Mouse (Mus musculus) heart, embryonic 13.5 days (tissue): ENCODE results near the gene Clip1. TPM values are rescaled to one million over a fixed set of nuclear protein-coding genes. Genes with fewer than 3 reads are reported as not detected.
A peak's percentile ranks its signal among the peaks of the same experiment; 100 is the strongest.

Experiments
- ATAC-seq: fragments of 200-750 bp; cut with Nextera tagmentation; 2 replicates; pipeline ENCODE4 v1.8.0; 2017; ENCODE audit warnings: moderate TSS enrichment; ENCODE audit not compliant: insufficient number of reproducible peaks, low FRiP score, low TSS enrichment; ENCODE audit errors: extremely low read depth
- H3K27ac ChIP-seq: fragments of 300-500 bp; sonication (generic); replicated peaks from 2 replicates; pipeline ENCODE4 v1.5.1; 2015; ENCODE audit warnings: moderate library complexity, mild to moderate bottlenecking, inconsistent platforms
- H3K27me3 ChIP-seq: fragments of 300-500 bp; sonication (generic); replicated peaks from 2 replicates; pipeline ENCODE4 v1.6.1; 2015; ENCODE audit warnings: mild to moderate bottlenecking, inconsistent platforms
- H3K36me3 ChIP-seq: fragments of 300-500 bp; sonication (generic); 2 replicates; pipeline ENCODE4 v1.6.1; 2015; ENCODE audit warnings: mild to moderate bottlenecking, inconsistent platforms
- H3K4me1 ChIP-seq: fragments of 300-500 bp; sonication (generic); 2 replicates; pipeline ENCODE4 v1.6.1; 2015; ENCODE audit warnings: inconsistent platforms
- H3K4me2 ChIP-seq: fragments of 300-500 bp; sonication (generic); 2 replicates; pipeline ENCODE4 v1.6.1; 2015; ENCODE audit warnings: inconsistent platforms, mild to moderate bottlenecking, moderate library complexity
- H3K4me3 ChIP-seq: fragments of 300-500 bp; sonication (generic); 2 replicates; pipeline ENCODE4 v1.5.1; 2015; ENCODE audit warnings: moderate library complexity, mild to moderate bottlenecking, inconsistent platforms
- H3K9ac ChIP-seq: fragments of 300-500 bp; sonication (generic); 2 replicates; pipeline ENCODE4 v1.6.1; 2015; ENCODE audit warnings: inconsistent platforms, mild to moderate bottlenecking, moderate library complexity
- H3K9me3 ChIP-seq: fragments of 300-500 bp; sonication (generic); 2 replicates; pipeline ENCODE4 v1.6.1; 2016; ENCODE audit warnings: inconsistent platforms
- WGBS: fragments of 180-500 bp; shearing (Covaris S2); methylation state at CpG from one replicate; pipeline ENCODE4 v1.1.7; 2015; ENCODE audit warnings: mixed read lengths; 5-methylcytosine and 5-hydroxymethylcytosine counted together
- polyA plus RNA-seq: library from polyadenylated mRNA; unstranded; fragments of >200 nt; fragmentation: Nextera tagmentation; extraction: Ambion mirVana; gene quantifications from 2 replicates; pipeline ENCODE4 v1.2.1, GENCODE M21; 2015

The Clip1 gene
- polyA plus RNA-seq, 1 experiment from 2014 or later = 48.9 TPM

GRCm38 (mm10) chr5:123696244-123696643, 11.8 kb upstream of the Clip1 start:
- Histone ChIP-seq H3K9me3 (no peaks in the 10 kb centered on the region), H3K4me1 (peaks cover 27% of the 10 kb centered on the region), H3K9ac (no peak overlapping the region), H3K4me2 (no peak overlapping the region), H3K36me3 (peaks cover 39% of the 10 kb centered on the region), H3K4me3 (no peak overlapping the region), H3K27ac (no peak overlapping the region), H3K27me3 (no peaks in the 10 kb centered on the region)
- 92% methylated on average over 7 of the region's 7 CpGs for WGBS
- ATAC-seq = no peak

DNA sequence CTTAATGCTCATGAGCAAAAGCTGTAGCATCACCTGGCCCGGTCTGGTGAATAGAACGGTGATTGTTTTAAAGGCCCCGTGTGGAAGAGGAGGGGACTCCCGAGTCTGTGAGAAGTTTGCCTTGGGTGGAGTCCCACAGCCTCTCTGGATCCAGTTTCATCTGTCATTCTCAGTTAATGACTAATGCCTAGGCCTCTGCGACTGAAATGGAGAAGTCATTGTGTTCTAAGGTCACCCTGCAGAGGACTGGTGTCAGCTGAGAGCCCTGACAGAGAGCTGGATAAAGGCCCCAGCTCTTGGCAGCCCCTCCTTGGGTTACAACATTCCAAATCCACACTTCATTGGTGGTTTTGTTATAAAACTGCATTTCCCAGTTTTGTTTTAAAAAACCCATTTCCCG, 10.1 kb upstream of the Clip1 start:
- H3K4me3 ChIP-seq = no peak overlapping the region
- WGBS = 41% methylated on average over 6 of the region's 6 CpGs
- H3K9me3 ChIP-seq = no peaks in the 10 kb centered on the region
- peak overlapping the region; percentile 79 for H3K27ac ChIP-seq
- H3K9ac ChIP-seq = no peak overlapping the region
- H3K36me3 ChIP-seq = peaks cover 21% of the 10 kb centered on the region
- H3K27me3 ChIP-seq = no peaks in the 10 kb centered on the region
- 0 out of 2 replicates have a peak, but pooled peaks have one; percentile 21 for ATAC-seq
- no peak overlapping the region for H3K4me2 ChIP-seq
- peaks cover 19% of the 10 kb centered on the region for H3K4me1 ChIP-seq

DNA sequence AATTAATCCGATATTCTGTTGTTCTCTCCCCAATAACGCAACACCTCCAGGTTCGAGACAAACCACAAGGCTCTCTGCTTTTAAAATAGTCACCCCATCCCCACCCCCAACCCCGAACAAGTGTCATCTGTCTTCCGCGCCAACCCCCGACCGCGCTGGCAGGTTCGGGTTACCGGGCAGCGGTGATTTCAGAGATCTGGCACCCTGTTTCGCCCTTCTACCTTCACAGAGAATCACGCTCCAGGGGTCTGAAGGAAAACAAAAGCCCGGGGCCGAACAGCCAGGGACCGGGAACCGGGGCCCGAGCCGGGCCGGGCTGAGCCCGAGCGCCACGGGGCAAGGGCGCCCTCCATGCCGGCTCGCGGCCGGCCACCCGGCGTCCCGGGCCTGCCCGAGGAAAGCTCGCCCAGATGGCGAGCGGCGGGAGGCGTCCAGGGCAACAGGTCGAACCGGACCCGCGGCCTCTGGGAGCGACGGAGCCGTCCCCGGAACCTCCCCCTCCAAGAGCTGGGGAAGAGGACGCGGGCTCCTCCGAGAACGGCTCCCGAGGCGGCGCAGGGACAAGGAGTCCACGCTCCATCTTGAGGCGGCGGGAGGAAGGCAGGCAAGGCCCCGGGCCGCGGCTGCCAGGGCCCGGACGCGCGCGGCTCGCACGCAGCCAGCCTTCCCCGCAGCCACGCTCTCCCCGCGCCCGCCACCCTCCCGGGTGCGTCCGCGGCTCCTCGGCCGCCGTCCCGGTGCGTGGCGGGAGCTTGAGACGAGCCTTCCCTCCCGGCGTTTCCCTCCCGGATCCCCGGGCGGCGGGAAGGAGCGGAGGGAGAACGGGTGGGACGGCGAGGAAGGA, 819 bp downstream of the Clip1 start:
- H3K27ac ChIP-seq = peak overlapping the region; percentile 95
- peak; percentile 24; the same call in 1 of the 2 replicates for ATAC-seq
- H3K4me3 ChIP-seq = peak overlapping the region; percentile 96
- no peaks in the 10 kb centered on the region for H3K27me3 ChIP-seq
- peaks cover 44% of the 10 kb centered on the region for H3K4me1 ChIP-seq
- peak overlapping the region; percentile 87 for H3K4me2 ChIP-seq
- under 1% methylated on average over 89 of the region's 92 CpGs for WGBS
- H3K9me3 ChIP-seq = no peaks in the 10 kb centered on the region
- H3K36me3 ChIP-seq = no peaks in the 10 kb centered on the region
- H3K9ac ChIP-seq = peak overlapping the region; percentile 99

- WGBS = 4% methylated on average over 6 of the region's 6 CpGs
- H3K36me3 ChIP-seq = no peaks in the 10 kb centered on the region
- H3K4me3 ChIP-seq = peak overlapping the region; percentile 96
- no peaks in the 10 kb centered on the region for H3K27me3 ChIP-seq
- H3K27ac ChIP-seq = peak overlapping the region; percentile 95
- no peaks in the 10 kb centered on the region for H3K9me3 ChIP-seq
- peak overlapping the region; percentile 87 for H3K4me2 ChIP-seq
- peak overlapping the region; percentile 99 for H3K9ac ChIP-seq
- no peak for ATAC-seq
- H3K4me1 ChIP-seq = peaks cover 44% of the 10 kb centered on the region
Measured at GRCm38 (mm10) chr5:123683043-123683376, 1.4 kb downstream of the Clip1 start.

GRCm38 (mm10) chr5:123682372-123682771, 2.0 kb downstream of the Clip1 start:
- no peak for ATAC-seq
- Histone ChIP-seq H3K36me3 (peaks cover 2% of the 10 kb centered on the region; the same call in 1 of the 2 replicates), H3K27ac (peak overlapping the region; percentile 95), H3K4me2 (peak overlapping the region; percentile 87), H3K4me1 (peaks cover 44% of the 10 kb centered on the region), H3K9me3 (no peaks in the 10 kb centered on the region), H3K9ac (peak overlapping the region; percentile 99), H3K4me3 (peak overlapping the region; percentile 96), H3K27me3 (no peaks in the 10 kb centered on the region)
- 31% methylated on average over 4 of the region's 4 CpGs for WGBS

DNA sequence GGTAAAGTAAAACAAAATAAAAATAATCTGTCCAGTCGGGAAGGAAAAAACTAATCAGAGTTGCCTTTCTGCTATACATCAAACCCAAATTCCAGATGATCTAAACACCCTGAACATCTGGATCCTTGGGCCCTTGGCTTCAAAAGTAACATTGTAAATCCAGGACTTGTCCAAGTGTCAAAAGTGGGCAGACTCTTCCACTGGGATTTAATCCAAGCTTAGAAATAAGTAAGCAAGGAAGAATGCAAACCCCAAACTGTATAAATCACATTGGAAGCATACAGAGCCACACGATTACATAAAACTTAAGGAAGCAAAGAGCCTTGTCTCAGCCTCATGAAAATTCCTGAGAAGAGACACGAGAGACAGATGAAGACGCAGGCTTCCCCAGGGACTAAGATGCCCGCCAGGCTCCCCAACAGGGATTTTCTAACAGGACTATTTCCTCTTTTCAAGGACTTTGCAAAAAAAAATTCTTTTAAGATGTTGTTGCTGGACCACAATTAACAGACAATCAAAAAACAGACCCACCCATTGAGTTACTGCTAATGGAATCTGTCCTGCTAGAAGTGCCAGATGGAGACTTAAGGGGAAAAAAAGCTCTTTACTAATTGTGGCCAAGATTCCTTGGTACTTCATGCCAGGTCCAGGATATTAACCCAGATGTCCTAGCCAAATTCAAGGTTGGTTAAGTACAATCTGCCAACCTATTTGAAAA, 4.7 kb downstream of the Clip1 start:
- 49% methylated on average over 5 of the region's 5 CpGs for WGBS
- ATAC-seq = no peak

GRCm38 (mm10) chr5:123679106-123679505, 5.3 kb downstream of the Clip1 start:
- WGBS = 64% methylated on average over 3 of the region's 3 CpGs
- H3K4me2 ChIP-seq = no peak overlapping the region
- no peaks in the 10 kb centered on the region for H3K27me3 ChIP-seq
- no peaks in the 10 kb centered on the region for H3K9me3 ChIP-seq
- ATAC-seq = no peak
- H3K27ac ChIP-seq = no peak overlapping the region
- H3K36me3 ChIP-seq = peaks cover 7% of the 10 kb centered on the region; the same call in 1 of the 2 replicates
- H3K4me3 ChIP-seq = no peak overlapping the region
- H3K4me1 ChIP-seq = peaks cover 54% of the 10 kb centered on the region
- no peak overlapping the region for H3K9ac ChIP-seq

More for the DNA sequence above, 4.7 kb downstream of the Clip1 start:
- H3K4me2 ChIP-seq = no peak overlapping the region
- peaks cover 50% of the 10 kb centered on the region for H3K4me1 ChIP-seq
- no peaks in the 10 kb centered on the region for H3K9me3 ChIP-seq
- H3K4me3 ChIP-seq = no peak overlapping the region
- H3K36me3 ChIP-seq = peaks cover 7% of the 10 kb centered on the region; the same call in 1 of the 2 replicates
- H3K27me3 ChIP-seq = no peaks in the 10 kb centered on the region
- peak overlapping the region; percentile 21 for H3K27ac ChIP-seq
- no peak overlapping the region for H3K9ac ChIP-seq

DNA sequence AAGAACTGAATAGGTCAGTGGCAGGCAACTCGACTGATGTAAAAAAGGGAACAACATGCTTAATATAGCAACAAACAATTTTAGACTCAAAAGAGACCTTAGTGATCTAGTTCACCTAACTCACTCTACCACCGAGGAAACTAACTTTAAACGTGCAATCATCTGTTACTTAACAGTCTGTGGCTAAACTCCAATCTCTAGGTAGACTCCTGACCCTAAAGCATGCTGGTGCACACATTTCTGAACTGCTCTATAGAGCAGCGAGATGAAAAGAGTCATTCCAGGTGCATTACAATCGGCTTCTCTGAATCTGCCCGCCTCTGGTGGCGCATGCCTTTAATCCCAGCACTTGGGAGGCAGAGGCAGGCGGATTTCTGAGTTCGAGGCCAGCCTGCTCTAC, 8.7 kb downstream of the Clip1 start:
- peaks cover 59% of the 10 kb centered on the region for H3K4me1 ChIP-seq
- H3K36me3 ChIP-seq = peaks cover 7% of the 10 kb centered on the region; the same call in 1 of the 2 replicates
- H3K4me2 ChIP-seq = no peak overlapping the region
- H3K4me3 ChIP-seq = no peak overlapping the region
- no peaks in the 10 kb centered on the region for H3K9me3 ChIP-seq
- ATAC-seq = no peak
- H3K27ac ChIP-seq = peak overlapping the region; percentile 39
- H3K27me3 ChIP-seq = no peaks in the 10 kb centered on the region
- H3K9ac ChIP-seq = no peak overlapping the region
- WGBS = 66% methylated on average over 9 of the region's 9 CpGs

- Histone ChIP-seq H3K9me3 (no peaks in the 10 kb centered on the region), H3K4me2 (no peak overlapping the region), H3K4me3 (no peak overlapping the region), H3K27me3 (no peaks in the 10 kb centered on the region), H3K27ac (peak overlapping the region; percentile 39), H3K4me1 (peaks cover 59% of the 10 kb centered on the region), H3K36me3 (peaks cover 7% of the 10 kb centered on the region; the same call in 1 of the 2 replicates), H3K9ac (no peak overlapping the region)
- WGBS = 5% methylated on average over 3 of the region's 3 CpGs
- ATAC-seq = no peak
Measured at GRCm38 (mm10) chr5:123675221-123675620, 9.2 kb downstream of the Clip1 start.

DNA sequence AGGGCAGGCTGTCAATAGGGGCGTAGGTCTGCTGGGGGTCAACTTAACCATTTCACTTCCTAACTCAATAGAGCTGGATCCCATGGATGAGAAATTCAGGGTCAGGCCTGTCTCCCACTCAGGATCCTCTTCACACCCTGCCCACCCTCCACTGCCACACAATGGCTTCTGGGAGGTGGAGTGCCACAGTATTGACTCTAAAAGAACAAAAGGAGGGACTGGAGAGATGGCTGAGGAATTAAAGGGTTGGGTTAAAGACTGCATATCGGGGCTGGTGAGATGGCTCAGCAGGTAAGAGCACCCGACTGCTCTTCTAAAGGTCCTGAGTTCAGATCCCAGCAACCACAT, 13.0 kb downstream of the Clip1 start:
- peaks cover 78% of the 10 kb centered on the region for H3K4me1 ChIP-seq
- 71% methylated on average over 3 of the region's 3 CpGs for WGBS
- 0 out of 2 replicates have a peak, but pooled peaks cover under 1% of the 10 kb centered on the region for H3K36me3 ChIP-seq
- no peaks in the 10 kb centered on the region for H3K9me3 ChIP-seq
- H3K4me3 ChIP-seq = no peak overlapping the region
- no peak for ATAC-seq
- no peaks in the 10 kb centered on the region for H3K27me3 ChIP-seq
- H3K27ac ChIP-seq = peak overlapping the region; percentile 73
- H3K4me2 ChIP-seq = peak overlapping the region; percentile 52; the same call in 1 of the 2 replicates
- no peak overlapping the region for H3K9ac ChIP-seq

DNA sequence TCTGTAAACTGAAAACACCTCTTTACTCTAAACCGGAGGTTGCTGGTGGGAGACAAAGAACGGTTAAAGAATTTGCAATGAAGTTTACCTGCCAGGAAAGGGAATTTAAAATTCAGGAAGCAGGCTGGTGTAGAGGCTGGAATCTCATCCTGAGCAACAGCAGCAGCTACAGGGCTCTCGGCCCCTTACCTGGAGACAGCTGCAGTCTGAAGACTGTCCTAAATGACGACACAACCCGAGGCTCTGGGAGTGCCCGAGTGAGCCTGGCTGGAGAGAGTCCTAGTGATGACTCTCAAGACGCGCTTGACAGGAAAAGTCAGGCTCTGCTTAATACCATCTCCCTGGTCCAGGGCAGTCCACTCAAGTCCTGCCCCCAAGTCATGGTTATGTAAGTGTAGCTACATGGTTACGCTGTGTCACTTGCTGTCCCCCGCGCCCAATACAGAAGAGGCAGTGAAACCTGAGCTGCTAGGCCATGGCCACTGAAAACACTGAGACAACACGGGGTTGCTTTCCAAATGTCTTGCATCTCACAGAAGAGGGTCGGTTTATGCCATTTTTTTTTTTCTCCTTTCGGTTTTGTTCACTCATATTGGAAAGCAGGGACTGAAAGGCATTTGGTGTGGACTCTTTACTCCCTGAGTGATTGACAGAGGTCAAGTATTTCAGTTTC, 13.5 kb downstream of the Clip1 start:
- Histone ChIP-seq H3K27me3 (no peaks in the 10 kb centered on the region), H3K9ac (peak overlapping the region; percentile 55), H3K27ac (peak overlapping the region; percentile 73), H3K4me3 (0 out of 2 replicates have a peak overlapping the region, but pooled peaks have one; percentile 11), H3K9me3 (no peaks in the 10 kb centered on the region), H3K4me1 (peaks cover 83% of the 10 kb centered on the region), H3K4me2 (peak overlapping the region; percentile 52), H3K36me3 (no peaks in the 10 kb centered on the region)
- WGBS = 31% methylated on average over 14 of the region's 14 CpGs
- no peak for ATAC-seq
